Mouse (Mus musculus): ENCODE results near the gene Ppp1r3e.

Gene Ppp1r3e

DNA sequence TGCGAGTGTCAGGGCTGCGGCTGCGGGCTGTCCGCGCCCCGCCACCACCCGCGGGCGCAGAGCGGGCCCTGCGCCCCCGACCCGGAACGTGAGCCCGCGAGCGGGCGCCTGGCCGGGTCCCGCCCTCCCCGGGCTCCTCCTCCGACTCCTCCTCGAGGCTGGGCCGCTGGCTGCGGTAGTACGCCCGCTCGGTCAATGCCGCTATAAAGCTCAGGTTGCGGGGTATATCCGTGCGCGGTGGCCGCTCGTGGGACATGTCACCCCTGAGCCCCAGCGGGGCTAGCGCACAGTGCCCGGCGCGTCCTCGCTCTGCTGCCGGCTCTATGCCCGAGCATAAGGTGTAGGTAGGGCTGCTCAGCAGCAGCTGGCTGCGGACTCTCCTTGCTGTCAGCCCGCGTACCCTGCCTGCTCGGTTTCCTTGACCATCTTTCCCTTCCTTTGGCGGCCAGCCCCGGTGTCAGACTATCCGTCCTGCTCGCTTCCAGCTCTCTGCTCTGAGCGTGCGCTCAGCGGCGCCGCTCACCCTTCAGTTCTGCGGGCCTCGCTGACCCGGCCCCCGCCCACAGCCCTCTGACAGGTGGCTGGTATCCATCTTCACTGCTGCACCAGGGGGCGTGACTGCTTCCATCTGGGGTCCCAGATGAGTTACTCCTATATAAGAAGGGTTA is at the start of gene Ppp1r3e:
TSS of gene Ppp1r3e (minus strand) at position 503 of the 668 bp plus-strand sequence.
- ATAC-seq (ENCODE audit: insufficient number of reproducible peaks, low FRiP score, low TSS enrichment), result peak; percentile 67

DNA sequence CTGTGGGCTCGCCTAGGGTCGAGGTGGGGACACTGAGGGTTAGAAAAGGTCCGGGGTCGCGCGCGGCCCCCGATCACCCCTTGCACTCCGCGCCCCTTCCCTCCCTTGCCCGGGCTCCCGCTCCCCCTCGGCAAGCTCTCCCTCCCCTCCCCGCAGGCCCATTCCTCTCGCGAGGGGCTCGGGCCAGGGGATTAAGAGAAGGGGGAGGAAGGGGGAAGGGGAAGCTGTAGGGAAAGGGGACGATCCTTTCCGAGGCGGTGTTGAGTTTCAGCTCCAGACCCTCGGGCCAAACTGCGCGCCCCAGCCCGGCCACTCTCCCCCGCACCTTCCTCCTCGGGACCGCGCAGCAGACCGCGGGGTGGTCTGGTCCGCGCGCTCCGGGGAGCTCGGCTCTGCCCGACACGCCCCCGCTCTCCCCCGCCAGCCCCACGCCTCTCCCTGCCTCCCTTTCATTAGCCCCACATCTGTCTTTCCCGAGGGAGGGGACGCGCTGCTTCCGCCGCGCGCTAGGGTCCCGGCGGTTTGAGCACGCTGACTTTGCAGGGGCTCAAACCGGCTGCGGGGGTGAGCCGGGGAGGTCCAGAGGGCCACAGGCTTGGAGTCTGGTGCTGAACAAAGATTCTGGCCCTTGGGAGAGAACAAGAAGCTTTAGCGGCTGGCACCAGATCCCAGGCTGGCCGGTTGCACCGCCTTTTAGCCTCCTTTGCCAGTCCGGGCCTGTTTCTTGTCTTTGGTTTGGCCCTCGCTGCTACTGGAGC is 49.2 kb upstream of the Ppp1r3e start:
- no peak for ATAC-seq (ENCODE audit: insufficient number of reproducible peaks, low FRiP score, low TSS enrichment)

DNA sequence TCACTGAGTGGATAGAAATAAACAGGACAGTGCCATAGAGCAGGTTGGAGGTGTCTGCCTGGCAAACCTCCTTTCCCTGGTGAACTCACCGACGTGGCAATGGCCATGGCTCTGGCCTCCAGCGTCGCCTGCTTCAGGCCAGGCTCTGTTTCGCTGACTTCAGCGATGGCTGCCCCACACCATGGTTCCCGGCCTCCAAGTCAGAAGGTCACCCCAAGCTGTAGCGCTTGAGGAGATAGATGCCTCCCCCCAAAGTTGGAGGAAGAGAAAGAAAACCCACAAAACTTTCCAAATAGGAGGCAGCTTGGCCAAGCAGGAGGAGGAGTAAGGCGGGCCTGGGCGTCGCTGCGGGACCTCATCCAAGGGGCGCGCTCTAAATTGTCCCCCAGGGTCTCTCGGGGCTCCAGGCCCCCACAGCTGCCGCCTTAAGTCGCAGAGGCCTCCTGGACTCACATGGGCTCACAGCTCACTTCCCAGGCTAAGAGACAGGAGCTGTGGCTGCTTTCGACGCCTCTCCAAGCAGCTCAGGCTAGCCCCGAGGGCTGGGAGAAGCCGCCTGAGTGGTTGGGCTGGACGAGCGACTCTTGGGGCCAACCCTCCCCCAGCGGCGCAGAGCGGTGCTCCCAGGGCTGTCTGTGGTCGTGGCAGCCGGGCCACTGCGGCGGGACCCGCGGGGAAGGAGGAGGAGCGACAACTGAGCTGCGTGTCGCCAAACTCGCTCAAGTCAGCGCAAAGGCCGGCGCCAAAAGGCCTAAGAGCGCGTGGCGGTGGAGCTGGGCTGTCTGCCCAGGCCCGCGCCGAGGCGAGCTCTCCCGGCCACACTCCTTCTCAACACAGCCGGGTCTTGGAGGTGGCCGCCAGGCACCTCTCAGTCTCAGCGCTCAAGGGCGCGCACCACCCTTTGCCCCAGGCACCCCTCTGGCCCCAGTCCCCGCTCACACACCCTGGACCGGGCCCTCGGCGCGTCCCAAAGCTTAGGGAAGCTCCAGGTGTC is 48.3 kb upstream of the Ppp1r3e start, which contains the start of gene Efs:
TSS of gene Efs (minus strand) at position 778 of the 994 bp plus-strand sequence.
- ATAC-seq (ENCODE audit: insufficient number of reproducible peaks, low FRiP score, low TSS enrichment), result peak; percentile 54; the same call in 1 of the 2 replicates

DNA sequence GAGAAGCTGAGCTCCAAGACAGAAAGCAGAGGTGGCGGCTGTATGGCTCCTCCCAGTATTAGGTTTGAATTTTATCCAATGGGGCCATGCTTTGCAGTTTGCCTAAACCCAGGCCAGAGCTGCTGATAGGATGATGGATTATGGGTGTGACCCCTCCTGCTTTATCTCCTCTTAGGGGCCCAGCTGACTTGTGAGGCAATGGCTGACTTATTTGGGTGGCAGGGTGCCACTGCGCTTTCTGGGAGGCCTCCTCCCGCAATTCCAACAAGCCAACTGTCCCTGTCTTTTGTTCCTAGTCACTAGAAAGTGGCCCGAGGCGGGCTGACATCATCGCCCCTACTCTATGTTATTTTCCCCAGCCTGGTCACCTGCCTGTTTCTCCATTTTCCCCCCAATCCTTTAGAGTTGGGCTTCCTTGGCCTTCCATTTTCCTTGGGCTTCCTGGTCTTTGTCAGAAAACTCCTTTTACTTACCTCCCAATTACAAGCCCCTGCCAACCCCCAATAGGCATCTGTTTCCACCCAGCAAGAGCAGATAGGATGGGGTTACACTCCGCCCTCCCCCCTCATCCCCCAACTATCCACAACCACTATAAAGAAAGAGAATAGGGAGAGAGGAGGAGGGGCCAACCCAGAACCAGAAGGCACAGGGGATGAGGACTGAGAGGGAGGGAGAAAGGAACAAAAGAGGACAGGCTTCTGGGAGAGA is 47.4 kb upstream of the Ppp1r3e start:
- ATAC-seq (ENCODE audit: insufficient number of reproducible peaks, low FRiP score, low TSS enrichment), result no peak

DNA sequence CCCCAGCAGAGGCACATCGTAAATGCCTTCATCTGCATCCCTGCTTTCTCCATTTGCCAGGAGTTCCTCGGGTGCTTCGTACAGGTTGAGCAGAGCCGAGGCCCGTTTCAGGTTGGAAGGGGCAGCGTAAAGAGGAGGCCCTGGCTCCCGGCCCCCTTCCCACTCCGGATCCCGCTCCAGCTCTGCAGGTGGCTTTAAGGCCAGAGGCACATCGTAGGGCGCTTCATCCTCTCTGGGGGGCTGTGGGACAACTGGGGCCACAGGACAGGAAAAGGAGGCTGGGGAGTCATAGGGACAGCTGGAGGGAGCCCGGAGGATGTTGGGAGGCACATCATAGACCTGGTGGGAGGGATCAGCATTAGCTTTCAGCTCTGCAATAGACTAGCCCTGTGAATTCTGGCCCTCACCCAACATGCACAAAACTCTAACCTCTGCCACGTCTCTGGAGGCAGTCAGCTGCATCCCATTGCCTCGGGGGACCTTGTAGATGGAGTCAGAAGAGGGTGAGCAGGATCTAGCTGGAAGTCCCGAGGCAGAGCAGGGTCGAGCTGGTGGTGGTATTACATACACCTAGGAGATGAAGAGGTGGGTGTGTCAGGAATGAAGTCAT is 42.8 kb upstream of the Ppp1r3e start:
- no peak for ATAC-seq (ENCODE audit: insufficient number of reproducible peaks, low FRiP score, low TSS enrichment)

DNA sequence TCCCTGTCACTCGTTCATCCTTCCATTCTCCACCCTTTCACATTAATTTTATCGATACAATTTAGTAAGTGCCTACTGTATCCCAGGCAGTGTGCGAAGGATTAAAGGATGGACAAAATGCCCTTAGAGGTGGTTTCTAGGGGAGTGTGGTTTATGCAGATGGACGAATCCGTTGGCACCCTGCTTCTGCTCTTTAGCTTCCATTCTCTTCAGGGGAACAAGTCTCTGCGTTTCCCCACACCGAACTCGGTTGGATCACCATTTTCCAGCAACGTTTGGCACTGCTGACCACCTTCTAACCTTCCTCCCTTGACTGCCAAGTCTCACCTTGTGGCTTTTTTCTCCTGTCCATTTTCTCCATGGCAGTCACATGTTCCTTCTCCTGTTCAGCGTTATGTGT is 36.0 kb upstream of the Ppp1r3e start:
- ATAC-seq (ENCODE audit: insufficient number of reproducible peaks, low FRiP score, low TSS enrichment), result no peak

DNA sequence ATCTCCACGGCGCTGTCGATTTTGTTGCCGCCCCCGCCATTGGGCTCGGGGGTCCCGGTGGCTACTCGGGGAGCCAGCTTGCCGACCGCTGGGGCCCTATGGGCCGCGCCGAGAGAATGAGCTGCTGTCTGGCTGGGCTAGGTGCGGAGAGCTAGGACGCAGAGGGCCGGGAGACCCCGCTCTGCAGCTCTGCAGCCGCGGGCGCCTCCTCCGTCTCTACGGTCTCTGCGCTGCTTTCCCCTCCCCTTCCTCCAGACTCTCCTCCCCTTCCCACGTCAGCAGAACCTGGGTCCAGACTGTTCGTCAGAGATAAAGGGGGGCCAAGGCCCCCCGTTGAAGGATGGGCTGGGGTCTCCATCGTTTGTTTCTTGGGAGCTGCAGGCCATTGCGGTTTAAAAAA is 35.5 kb upstream of the Ppp1r3e start, which contains the start of gene Slc22a17:
TSS of gene Slc22a17 (minus strand) at position 247 of the 400 bp plus-strand sequence.
- peak; percentile 78 for ATAC-seq (ENCODE audit: insufficient number of reproducible peaks, low FRiP score, low TSS enrichment)

DNA sequence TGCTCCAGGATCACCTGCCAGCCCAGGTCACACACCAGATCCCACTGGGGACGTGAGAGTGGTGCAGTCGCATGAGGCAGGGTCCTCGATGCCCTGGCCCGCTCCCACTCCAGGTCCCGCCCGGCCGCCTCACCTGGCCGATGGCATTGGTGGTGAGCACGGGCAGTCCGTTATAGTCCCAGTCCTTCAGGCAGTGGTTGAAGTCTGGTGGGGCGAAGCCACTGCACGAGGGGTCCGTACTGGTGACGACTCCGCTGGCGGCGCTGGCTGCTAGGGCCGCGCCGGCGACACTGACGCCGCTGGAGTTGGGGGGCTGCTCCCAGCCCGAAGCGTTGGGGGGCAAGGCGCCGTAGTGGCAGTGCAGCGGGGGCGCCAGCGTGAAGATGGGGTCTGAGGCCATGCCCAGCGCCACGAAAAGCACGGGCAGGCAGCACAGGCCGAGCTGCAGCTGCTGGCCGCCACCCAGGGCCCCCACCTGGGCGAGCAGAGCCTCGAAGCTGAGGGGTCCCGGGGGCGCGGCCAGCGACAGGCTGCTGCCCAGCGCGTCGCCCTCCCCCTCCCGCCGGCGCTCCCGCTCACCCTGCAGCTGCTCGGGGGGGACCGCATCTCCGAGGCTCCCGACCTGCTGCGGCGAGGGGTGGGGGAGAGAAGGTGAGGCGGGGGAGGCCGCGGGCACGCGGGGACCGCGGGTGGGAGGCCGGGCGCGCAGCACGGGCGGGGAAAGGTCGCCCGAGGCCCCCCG is 34.9 kb upstream of the Ppp1r3e start:
- ATAC-seq (ENCODE audit: insufficient number of reproducible peaks, low FRiP score, low TSS enrichment), result no peak; the same call in 1 of the 2 replicates

DNA sequence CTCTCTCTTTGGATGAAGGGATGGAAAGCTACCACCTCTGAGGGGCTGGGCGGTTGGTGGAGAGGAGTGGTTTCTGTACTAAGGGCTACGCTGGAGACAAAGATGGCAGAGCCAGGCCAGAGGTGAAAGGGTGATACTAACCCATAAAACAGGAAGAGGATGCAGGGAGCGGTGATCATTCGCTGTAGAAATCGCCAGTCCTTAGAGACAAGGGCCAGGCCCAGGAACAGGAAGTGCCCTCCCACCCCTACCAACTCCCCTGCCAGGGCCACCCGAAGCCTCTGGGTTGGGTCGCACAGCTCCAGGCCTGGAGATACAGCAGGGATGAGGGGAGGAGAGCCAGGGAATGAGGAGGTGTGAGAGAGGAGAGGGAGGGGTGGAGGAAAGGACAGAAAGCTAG is 31.3 kb upstream of the Ppp1r3e start:
- no peak for ATAC-seq (ENCODE audit: insufficient number of reproducible peaks, low FRiP score, low TSS enrichment)

DNA sequence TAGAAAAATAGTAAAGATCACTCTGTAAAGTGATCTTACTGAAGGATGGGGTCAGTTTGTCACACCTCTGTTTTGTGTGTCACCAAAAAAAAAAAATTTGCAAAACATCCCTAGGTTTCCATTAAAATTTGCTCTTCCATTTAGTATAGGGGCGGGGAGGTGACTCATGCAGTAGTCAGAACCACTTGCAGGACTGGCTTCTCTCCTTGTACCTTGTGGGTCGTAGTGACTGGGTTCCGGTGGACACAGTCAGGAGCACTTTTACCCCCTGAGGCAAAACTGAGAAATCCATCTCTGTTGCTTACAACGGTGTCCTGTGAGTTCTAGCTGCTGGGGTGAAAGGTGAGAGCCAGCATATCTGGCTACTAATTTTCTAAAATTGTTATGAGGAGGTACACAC is 26.3 kb upstream of the Ppp1r3e start:
- ATAC-seq (ENCODE audit: insufficient number of reproducible peaks, low FRiP score, low TSS enrichment), result no peak

DNA sequence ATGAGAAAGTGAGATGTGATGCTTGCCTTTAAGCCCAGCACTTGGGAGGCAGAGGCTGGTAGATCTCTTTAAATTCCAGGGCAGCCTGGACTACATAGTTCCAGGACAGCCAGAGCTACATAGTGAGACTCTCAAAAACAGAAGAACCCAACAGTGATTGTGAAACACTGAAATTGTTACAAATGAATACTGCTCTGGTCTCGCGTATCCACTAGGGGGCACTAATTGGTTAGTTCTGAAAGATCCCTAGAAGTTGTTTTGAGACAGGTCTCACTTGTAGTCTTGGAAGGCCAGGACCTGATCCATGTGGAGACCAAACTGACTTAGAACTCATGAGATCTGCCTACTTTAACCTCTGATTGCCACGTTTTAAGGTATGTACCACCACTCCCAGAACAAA is 23.0 kb upstream of the Ppp1r3e start:
- ATAC-seq (ENCODE audit: insufficient number of reproducible peaks, low FRiP score, low TSS enrichment), result peak; percentile 78; the same call in 1 of the 2 replicates

DNA sequence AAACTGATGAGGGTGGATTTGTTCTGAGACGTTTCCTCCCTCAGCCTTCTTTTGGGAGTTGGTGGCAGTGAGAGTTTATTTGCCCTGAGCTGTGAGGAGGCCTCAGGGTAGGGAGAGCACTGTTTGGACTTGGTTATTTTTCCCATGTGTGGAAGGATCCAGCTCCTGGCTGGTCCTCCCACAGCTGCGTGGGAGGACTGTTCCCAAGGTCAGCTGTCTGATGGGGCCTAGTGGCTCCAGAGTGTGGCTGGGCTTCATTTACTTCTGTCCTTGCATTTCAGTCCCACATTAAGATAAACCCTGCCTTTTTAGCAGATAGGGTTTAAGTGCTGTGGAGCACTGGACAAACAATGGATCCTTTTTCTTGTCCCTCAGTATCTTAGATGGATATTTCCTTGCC is 20.1 kb upstream of the Ppp1r3e start:
- no peak for ATAC-seq (ENCODE audit: insufficient number of reproducible peaks, low FRiP score, low TSS enrichment)

DNA sequence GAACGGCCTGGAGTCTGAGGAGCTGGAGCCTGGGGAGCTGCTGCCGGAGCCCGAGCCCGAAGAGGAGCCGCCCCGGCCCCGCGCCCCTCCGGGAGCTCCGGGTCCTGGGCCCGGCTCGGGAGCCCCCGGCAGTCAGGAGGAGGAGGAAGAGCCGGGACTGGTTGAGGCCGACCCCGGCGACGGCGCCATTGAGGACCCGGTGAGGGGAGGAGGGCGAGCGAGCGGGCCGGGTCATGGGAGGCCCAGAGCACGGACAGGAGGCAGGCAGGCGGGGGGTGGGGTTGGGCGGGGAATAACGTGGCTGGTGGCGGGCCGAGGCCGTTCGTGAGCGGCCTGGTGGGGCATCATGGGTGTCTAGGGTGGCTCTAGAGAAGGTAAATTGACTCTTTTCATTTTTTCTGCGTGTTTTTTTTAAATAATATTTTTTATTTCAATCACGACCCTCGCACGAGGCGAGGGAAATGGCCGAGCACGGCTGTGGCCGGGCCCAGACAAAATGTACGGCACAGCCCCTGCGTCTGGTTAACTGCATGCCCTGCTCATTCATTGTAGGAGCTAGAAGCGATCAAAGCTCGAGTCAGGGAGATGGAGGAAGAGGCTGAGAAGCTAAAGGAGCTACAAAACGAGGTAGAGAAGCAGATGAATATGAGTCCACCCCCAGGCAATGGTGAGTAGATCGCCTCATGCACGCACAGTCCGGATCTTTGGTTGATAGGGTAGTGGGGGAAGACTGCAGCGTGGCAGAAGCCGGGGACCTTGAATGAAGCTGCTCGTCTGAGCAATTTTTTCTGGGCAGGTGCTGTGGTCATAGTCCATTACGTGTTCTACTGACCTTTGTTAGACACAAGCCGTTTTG is 17.2 kb upstream of the Ppp1r3e start:
- ATAC-seq (ENCODE audit: insufficient number of reproducible peaks, low FRiP score, low TSS enrichment), result peak; percentile 18; the same call in 1 of the 2 replicates

DNA sequence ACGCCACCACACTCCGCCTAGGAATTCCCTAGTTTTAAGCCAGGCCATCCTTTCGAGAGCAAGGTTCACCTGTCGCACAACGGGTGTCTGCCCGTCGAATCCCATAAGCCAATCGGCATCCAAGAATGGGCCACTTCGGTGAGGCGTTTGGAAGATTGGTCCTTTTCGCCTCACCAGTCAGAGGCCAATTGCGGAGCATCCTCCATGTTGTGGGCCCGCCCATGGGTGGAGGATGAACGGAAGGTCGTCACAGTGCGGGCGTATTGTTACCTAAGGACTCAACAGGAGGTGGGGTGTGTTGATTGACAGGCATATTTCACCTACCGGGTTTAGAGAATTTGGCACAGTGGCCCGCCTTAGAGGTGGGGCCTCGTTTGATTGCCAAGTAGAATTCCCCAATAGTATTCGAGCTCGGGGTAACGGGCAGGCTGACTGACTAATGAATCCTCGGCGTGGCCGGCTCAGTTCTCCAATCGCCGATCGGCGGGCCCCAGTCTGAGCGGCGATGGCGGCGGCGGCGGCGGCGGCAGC is 16.4 kb upstream of the Ppp1r3e start:
- peak; percentile 97 for ATAC-seq (ENCODE audit: insufficient number of reproducible peaks, low FRiP score, low TSS enrichment)

DNA sequence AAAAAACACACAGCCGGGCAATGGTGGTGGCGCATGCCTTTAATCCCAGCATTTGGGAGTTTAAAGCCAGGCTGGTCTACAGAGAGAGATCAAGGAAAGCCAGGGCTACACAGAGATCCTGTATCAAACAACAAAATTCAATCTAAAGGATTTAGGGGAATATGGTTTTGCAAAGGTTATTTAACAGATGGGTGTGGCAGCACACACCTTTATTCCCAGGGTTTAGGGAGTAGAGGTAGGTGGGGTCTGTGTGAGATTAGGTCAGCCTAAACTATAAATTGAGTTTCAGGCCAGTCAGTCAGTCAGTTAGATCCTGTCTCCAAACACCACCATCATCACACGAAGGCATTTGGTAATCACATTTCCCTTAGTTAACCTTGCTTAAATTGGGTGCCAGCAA is 14.8 kb upstream of the Ppp1r3e start, which contains the start of gene Pabpn1:
TSS of gene Pabpn1 (plus strand) at position 301 of the 400 bp plus-strand sequence.
- ATAC-seq (ENCODE audit: insufficient number of reproducible peaks, low FRiP score, low TSS enrichment), result no peak

DNA sequence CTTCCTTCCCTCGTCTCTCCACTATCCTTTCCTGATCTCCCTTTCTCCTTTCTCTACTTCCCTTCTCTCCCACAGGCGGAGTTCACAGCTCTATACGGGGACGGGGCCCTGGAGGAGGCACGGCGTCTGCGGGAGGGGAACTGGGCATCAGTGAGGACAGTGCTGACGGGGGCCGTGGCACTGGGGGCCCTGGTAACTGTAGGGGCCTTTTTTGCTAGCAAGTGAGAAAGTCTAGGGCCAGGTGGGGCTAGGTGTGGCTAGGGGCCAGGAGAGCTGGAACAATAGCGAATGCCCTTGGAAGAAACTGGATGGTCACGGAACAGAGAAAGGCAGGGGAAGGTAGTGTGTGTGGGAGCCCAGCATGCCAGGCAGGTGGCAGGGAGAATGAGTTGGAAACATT is 8.0 kb upstream of the Ppp1r3e start:
- ATAC-seq (ENCODE audit: insufficient number of reproducible peaks, low FRiP score, low TSS enrichment), result no peak

DNA sequence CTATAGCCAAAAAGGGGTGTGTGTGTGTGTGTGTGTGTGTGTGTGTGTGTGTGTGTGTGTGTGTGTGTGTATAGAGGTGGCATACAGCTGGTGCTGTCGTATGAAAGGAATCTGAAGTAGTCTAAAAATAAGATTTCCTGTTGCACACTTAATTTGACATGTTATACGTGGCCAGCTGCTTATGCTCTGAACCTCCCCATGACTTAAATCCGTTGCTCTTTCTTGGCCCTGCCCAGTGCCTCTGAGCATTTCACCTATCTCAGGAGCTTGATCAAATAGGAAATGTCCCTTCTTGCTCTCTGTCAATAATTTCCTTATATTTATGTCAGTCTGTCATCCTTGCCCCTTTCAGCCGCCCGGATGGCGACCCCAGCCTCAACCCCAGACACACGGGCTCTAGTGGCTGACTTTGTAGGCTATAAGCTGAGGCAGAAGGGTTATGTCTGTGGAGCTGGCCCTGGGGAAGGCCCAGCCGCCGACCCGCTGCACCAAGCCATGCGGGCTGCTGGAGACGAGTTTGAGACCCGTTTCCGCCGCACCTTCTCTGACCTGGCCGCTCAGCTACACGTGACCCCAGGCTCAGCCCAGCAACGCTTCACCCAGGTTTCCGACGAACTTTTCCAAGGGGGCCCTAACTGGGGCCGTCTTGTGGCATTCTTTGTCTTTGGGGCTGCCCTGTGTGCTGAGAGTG is 6.8 kb upstream of the Ppp1r3e start:
- no peak for ATAC-seq (ENCODE audit: insufficient number of reproducible peaks, low FRiP score, low TSS enrichment)

All from cerebellum, adult (tissue).